Mouse (Mus musculus): ENCODE data around the gene Zc3h4. TPM values are rescaled to one million over a fixed set of nuclear protein-coding genes. Genes with fewer than 3 reads are reported as not detected.

Gene Zc3h4
- polyA plus RNA-seq (2015; fragmentation: Nextera tagmentation; extraction: Ambion mirVana), result 22.3 and 25.2 TPM in 2 replicates

GRCm38 (mm10) chr7:16400689-16401611 is at the start of gene Zc3h4:
Gene Zc3h4, plus strand, starts transcription at chr7:16400910.
- under 1% methylated on average over 83 of the region's 85 CpGs for WGBS
- Histone ChIP-seq H3K4me1 (peaks cover 34% of the 10 kb centered on the region), H3K27ac (replicated peaks) (peak within 1 kb of the TSS; percentile 100), H3K9me3 (no peaks in the 10 kb centered on the region), H3K9ac (replicated peaks) (peak within 1 kb of the TSS; percentile 100), H3K4me2 (replicated peaks) (peak within 1 kb of the TSS; percentile 80), H3K36me3 (no peaks in the 10 kb centered on the region), H3K27me3 (no peaks in the 10 kb centered on the region), H3K4me3 (peak within 1 kb of the TSS; percentile 78)
- ATAC-seq (replicated peaks), result peak; percentile 37

- no peak overlapping the region for H3K27ac ChIP-seq (replicated peaks)
- H3K4me2 ChIP-seq (replicated peaks), result no peak overlapping the region
- H3K27me3 ChIP-seq, result no peaks in the 10 kb centered on the region
- H3K36me3 ChIP-seq, result peaks cover 45% of the 10 kb centered on the region
- H3K4me3 ChIP-seq, result no peak overlapping the region
- H3K9me3 ChIP-seq, result no peaks in the 10 kb centered on the region
- no peak overlapping the region for H3K9ac ChIP-seq (replicated peaks)
- 96% methylated on average over 3 of the region's 3 CpGs for WGBS
- no peak for ATAC-seq (replicated peaks)
- no peaks in the 10 kb centered on the region for H3K4me1 ChIP-seq
These were observed 44.7 kb upstream of the Zc3h4 start for GRCm38 (mm10) chr7:16355854-16356594.

DNA sequence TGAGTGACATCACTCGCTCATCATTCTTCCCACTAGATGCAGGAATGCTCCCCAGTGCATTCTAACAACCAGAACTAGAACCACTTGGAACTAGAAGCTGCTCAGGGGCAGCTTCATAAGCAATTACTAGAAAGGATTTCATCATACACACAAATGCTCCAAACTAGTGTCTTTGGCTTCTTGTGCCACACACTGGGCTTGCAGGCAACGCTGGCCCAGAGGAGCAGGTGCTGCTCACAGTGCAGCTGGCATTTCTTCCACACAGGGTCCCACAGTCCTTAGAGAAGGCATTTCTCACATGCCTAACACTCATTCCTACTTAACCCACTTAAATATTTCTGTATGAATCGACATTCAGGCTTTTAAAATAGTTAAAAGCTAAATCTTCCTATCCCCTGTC is 43.1 kb upstream of the Zc3h4 start:
- no peak overlapping the region for H3K9ac ChIP-seq (replicated peaks)
- H3K27ac ChIP-seq (replicated peaks), result no peak overlapping the region
- no peaks in the 10 kb centered on the region for H3K4me1 ChIP-seq
- no peak overlapping the region for H3K4me2 ChIP-seq (replicated peaks)
- H3K27me3 ChIP-seq, result no peaks in the 10 kb centered on the region
- ATAC-seq (replicated peaks), result no peak
- H3K4me3 ChIP-seq, result no peak overlapping the region
- H3K9me3 ChIP-seq, result no peaks in the 10 kb centered on the region
- 92% methylated on average over 3 of the region's 3 CpGs for WGBS
- peaks cover 34% of the 10 kb centered on the region for H3K36me3 ChIP-seq

- 85% methylated on average over 1 of the region's 1 CpGs for WGBS
- H3K27ac ChIP-seq (replicated peaks), result peak overlapping the region; percentile 68
- H3K9ac ChIP-seq (replicated peaks), result no peak overlapping the region
- no peak overlapping the region for H3K4me3 ChIP-seq
- no peaks in the 10 kb centered on the region for H3K9me3 ChIP-seq
- peaks cover 16% of the 10 kb centered on the region for H3K4me1 ChIP-seq
- no peak overlapping the region for H3K4me2 ChIP-seq (replicated peaks)
- no peak for ATAC-seq (replicated peaks)
- no peaks in the 10 kb centered on the region for H3K27me3 ChIP-seq
- peaks cover 42% of the 10 kb centered on the region for H3K36me3 ChIP-seq
These were observed 36.4 kb upstream of the Zc3h4 start for GRCm38 (mm10) chr7:16364319-16364718.

DNA sequence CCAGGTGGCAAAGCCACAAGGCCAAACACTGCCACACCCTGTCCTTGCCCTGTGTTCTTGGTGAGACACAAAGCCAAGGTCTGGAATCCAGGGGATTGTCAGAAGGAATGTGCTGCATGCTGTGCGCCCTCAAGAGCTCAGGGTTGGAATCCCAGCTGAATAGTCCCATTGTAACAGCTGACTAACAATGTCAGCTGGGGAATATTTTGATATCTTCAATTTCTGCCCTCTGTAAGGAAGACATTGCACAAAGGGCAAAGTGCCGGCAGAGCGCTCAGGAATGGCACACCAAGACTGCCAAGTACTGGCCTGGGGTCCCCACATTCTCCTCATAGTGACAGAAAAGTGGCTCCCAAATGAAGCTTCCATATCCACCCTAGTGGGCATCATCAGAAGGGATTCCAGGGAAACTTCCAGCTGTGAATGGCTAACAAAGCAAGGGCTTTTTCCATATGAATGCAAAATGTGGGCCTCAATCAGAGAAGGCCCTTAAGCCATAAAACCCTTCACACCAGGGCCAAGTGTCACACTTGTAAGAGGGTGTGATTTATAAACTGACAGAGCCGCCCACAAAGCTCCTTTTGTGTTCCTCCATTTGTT is 35.7 kb upstream of the Zc3h4 start:
- Histone ChIP-seq H3K4me3 (no peak overlapping the region), H3K9ac (replicated peaks) (no peak overlapping the region), H3K36me3 (peaks cover 49% of the 10 kb centered on the region), H3K4me1 (peaks cover 16% of the 10 kb centered on the region), H3K27ac (replicated peaks) (peak overlapping the region; percentile 68), H3K27me3 (no peaks in the 10 kb centered on the region), H3K4me2 (replicated peaks) (no peak overlapping the region), H3K9me3 (no peaks in the 10 kb centered on the region)
- ATAC-seq (replicated peaks), result peak; percentile 53; the same call in 1 of the 2 replicates
- WGBS, result 5% methylated on average over 4 of the region's 4 CpGs

DNA sequence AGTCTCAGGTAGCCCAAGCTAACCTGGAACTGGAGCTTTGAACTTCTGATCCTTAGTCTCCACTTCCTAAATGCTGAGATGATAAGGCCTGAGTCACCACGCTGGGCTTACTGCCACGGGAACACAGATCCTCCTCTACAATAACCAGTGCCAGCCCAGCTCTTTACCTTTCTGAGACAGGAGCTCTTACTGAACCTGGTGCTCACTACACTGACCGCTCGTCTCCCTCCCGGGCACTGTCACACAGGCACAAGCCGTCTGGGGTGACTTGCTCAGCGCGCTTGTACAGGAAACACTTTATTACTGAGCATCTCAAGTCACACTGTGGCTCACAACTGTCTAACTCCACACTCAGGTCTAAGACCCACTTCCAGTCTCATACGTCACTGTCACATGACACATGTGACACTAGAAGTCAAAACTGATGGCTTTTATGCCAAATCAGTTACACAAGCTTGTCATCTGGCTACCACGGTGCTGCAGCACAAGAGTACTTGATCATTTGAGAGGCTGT is 34.5 kb upstream of the Zc3h4 start:
- Histone ChIP-seq H3K4me2 (replicated peaks) (no peak overlapping the region), H3K9ac (replicated peaks) (no peak overlapping the region), H3K9me3 (no peaks in the 10 kb centered on the region), H3K27me3 (no peaks in the 10 kb centered on the region), H3K36me3 (peaks cover 59% of the 10 kb centered on the region), H3K4me1 (peaks cover 16% of the 10 kb centered on the region), H3K4me3 (no peak overlapping the region), H3K27ac (replicated peaks) (peak overlapping the region; percentile 68; the same call in 1 of the 2 replicates)
- no peak for ATAC-seq (replicated peaks)
- 54% methylated on average over 10 of the region's 10 CpGs for WGBS

DNA sequence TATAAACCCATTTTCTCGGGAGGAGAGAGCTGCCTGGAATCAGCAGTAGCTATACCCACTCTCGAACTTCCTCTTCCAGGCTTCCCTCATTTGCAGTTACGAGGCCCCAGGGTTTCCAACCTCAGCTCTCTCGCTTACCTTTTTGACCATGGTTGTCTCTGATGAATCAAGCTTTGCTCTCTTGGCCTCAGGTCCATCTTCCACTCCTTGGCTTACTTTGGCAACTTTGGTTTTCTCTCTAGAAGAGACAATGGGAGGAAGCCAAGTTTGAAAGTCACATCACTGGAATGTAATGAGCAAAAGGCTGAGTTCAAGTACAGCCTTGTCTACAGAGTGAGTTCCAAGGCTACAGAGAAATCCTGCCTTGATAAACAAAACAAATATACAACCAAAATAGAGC is 34.0 kb upstream of the Zc3h4 start:
- Histone ChIP-seq H3K4me2 (replicated peaks) (no peak overlapping the region), H3K27ac (replicated peaks) (no peak overlapping the region), H3K4me1 (peaks cover 16% of the 10 kb centered on the region), H3K36me3 (peaks cover 60% of the 10 kb centered on the region), H3K9me3 (no peaks in the 10 kb centered on the region), H3K27me3 (no peaks in the 10 kb centered on the region), H3K4me3 (no peak overlapping the region), H3K9ac (replicated peaks) (no peak overlapping the region)
- WGBS, result 71% methylated on average over 4 of the region's 4 CpGs
- ATAC-seq (replicated peaks), result no peak

- H3K4me3 ChIP-seq, result no peak overlapping the region
- WGBS, result 89% methylated on average over 2 of the region's 2 CpGs
- H3K4me2 ChIP-seq (replicated peaks), result no peak overlapping the region
- H3K9me3 ChIP-seq, result no peaks in the 10 kb centered on the region
- no peak for ATAC-seq (replicated peaks)
- H3K27ac ChIP-seq (replicated peaks), result no peak overlapping the region
- H3K4me1 ChIP-seq, result peaks cover 16% of the 10 kb centered on the region
- H3K36me3 ChIP-seq, result peaks cover 65% of the 10 kb centered on the region
- H3K9ac ChIP-seq (replicated peaks), result no peak overlapping the region
- H3K27me3 ChIP-seq, result no peaks in the 10 kb centered on the region
These were observed 31.9 kb upstream of the Zc3h4 start for GRCm38 (mm10) chr7:16368835-16369234.

DNA sequence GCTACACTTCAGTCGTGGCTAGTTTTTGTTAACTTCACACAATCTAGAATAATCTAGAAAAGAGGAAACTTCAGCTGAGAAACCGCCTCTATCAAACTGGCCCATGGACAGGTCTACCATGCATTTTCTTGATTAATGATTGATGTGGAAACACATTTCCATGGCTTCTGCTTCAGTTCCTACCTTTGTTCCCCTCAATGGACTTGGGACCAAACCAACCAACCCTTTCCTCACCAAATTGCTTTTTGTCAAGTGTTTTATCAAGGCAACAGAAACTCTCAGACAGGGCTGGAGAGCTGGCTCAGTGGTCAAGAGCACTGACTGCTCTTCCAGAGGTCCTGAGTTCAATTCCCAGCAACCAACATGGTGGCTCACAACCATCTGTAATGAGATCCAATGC is 30.1 kb upstream of the Zc3h4 start:
- no peak for ATAC-seq (replicated peaks)

DNA sequence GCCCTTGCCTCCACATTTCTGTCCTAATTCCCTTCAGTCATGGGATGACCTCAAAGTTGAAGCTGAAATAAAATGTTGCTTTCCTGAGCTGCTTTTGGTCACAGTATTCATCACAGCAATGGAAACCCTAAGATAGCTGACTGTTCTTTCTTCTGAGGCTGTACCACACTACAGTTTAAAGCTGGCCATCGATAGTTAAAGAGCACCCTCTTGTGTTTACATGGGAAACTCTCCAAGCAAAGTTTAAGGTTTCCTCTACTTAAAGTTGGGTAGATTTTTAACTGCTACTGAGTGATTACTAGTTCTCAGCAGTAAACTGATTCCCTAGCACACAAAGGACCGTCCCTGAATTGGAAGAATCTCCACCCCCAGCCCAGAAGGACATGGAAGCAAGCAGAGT is 27.0 kb upstream of the Zc3h4 start:
- 67% methylated on average over 2 of the region's 2 CpGs for WGBS

More for the DNA sequence above, 30.1 kb upstream of the Zc3h4 start:
- Histone ChIP-seq H3K27me3 (no peaks in the 10 kb centered on the region), H3K27ac (replicated peaks) (no peak overlapping the region), H3K9me3 (no peaks in the 10 kb centered on the region), H3K4me3 (no peak overlapping the region), H3K9ac (replicated peaks) (no peak overlapping the region), H3K4me1 (0 out of 2 replicates have a peak, but pooled peaks cover 7% of the 10 kb centered on the region), H3K36me3 (peaks cover 63% of the 10 kb centered on the region), H3K4me2 (replicated peaks) (no peak overlapping the region)
- WGBS, result 90% methylated on average over 2 of the region's 2 CpGs

DNA sequence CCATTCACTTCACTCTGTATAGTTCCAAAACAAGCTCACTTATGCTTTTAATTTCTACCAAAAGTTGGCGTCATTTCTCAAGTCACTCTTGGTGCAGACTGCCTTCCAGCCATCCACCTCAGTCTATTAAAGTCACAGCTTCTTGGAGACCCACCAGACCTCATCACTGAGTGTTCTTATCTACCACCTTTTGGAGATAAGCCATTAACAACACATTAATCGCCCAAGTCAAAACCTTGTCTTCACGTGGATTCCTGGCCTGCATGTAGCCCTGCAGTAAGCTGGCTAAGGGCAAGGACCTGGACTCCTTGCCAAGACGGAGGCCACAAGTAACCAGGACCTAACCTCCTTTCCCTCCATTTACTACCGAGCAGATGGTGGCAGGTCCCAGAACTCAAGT is 25.7 kb upstream of the Zc3h4 start:
- Histone ChIP-seq H3K9ac (replicated peaks) (no peak overlapping the region), H3K27ac (replicated peaks) (no peak overlapping the region), H3K4me1 (no peaks in the 10 kb centered on the region), H3K27me3 (no peaks in the 10 kb centered on the region), H3K9me3 (no peaks in the 10 kb centered on the region), H3K4me3 (no peak overlapping the region), H3K36me3 (peaks cover 52% of the 10 kb centered on the region), H3K4me2 (replicated peaks) (no peak overlapping the region)
- WGBS, result 94% methylated on average over 5 of the region's 5 CpGs
- ATAC-seq (replicated peaks), result no peak

More for the DNA sequence above, 27.0 kb upstream of the Zc3h4 start:
- Histone ChIP-seq H3K27ac (replicated peaks) (no peak overlapping the region), H3K36me3 (peaks cover 63% of the 10 kb centered on the region), H3K4me2 (replicated peaks) (no peak overlapping the region), H3K4me1 (no peaks in the 10 kb centered on the region), H3K4me3 (no peak overlapping the region), H3K27me3 (no peaks in the 10 kb centered on the region), H3K9me3 (no peaks in the 10 kb centered on the region), H3K9ac (replicated peaks) (no peak overlapping the region)
- ATAC-seq (replicated peaks), result no peak

- H3K4me2 ChIP-seq (replicated peaks), result no peak overlapping the region
- WGBS, result 93% methylated on average over 1 of the region's 1 CpGs
These were observed 24.2 kb upstream of the Zc3h4 start for GRCm38 (mm10) chr7:16376505-16376904.

More at GRCm38 (mm10) chr7:16376505-16376904, 24.2 kb upstream of the Zc3h4 start:
- no peak overlapping the region for H3K27ac ChIP-seq (replicated peaks)
- H3K27me3 ChIP-seq, result no peaks in the 10 kb centered on the region
- no peaks in the 10 kb centered on the region for H3K4me1 ChIP-seq
- no peaks in the 10 kb centered on the region for H3K9me3 ChIP-seq
- peaks cover 41% of the 10 kb centered on the region for H3K36me3 ChIP-seq
- no peak overlapping the region for H3K9ac ChIP-seq (replicated peaks)
- ATAC-seq (replicated peaks), result no peak
- H3K4me3 ChIP-seq, result no peak overlapping the region

Data from forebrain, embryonic 15.5 days (tissue).